Mouse (Mus musculus): ENCODE results near the gene Fam172a. TPM values are rescaled to one million over a fixed set of nuclear protein-coding genes. Genes with fewer than 3 reads are reported as not detected.

Fam172a gene
- polyA plus RNA-seq, 1 experiment: 5.3 TPM

DNA sequence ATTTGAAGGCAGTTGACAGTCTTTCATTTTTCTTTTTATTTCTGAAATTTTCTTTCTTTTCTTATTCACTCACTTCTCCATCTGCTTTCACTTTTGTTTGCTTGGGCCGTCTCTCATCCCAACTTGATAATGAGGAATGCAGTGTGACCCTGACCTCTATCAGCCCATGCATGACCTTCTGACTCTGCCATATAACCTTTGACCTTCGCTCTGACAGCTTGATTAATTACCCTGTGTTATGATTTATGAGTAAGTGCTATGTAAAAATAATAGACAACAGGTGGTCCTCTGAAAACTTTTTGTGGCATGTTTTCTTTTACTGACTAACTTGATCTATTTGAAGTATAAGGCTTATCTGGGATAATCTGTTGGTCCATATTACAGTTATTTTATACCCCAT lies 195.8 kb downstream of the Fam172a start:
- Histone ChIP-seq H3K27me3 (replicated peaks; ENCODE audit: control insufficient read depth, insufficient read depth, low read length) (no peaks in the 10 kb centered on the region), H3K4me3 (ENCODE audit: insufficient read depth, low read depth, low read length) (no peak overlapping the region), H3K4me1 (ENCODE audit: control insufficient read depth, insufficient read depth, low read length) (no peaks in the 10 kb centered on the region), H3K27ac (ENCODE audit: insufficient read depth, low read depth, low read length) (no peak overlapping the region), H3K36me3 (ENCODE audit: control insufficient read depth, insufficient read depth, low read length) (no peaks in the 10 kb centered on the region)
- TF ChIP-seq CTCF (conservative IDR thresholded peaks at IDR 0.05; ENCODE audit: insufficient read depth, insufficient read length, low read depth, low read length): no peak
- no peak for TF ChIP-seq POLR2A (IDR thresholded peaks at IDR 0.05; ENCODE audit: low read depth, low read length)
- no peak for DNase-seq
- WGBS: 58% methylated on average over 2 of the region's 2 CpGs

GRCm38 (mm10) chr13:77898066-77898796 lies 196.4 kb downstream of the Fam172a start:
- Histone ChIP-seq H3K27me3 (replicated peaks; ENCODE audit: control insufficient read depth, insufficient read depth, low read length) (no peaks in the 10 kb centered on the region), H3K4me1 (ENCODE audit: control insufficient read depth, insufficient read depth, low read length) (no peaks in the 10 kb centered on the region), H3K27ac (ENCODE audit: insufficient read depth, low read depth, low read length) (no peak overlapping the region), H3K4me3 (ENCODE audit: insufficient read depth, low read depth, low read length) (no peak overlapping the region), H3K36me3 (ENCODE audit: control insufficient read depth, insufficient read depth, low read length) (no peaks in the 10 kb centered on the region)
- WGBS: 57% methylated on average over 6 of the region's 6 CpGs
- TF ChIP-seq POLR2A (IDR thresholded peaks at IDR 0.05; ENCODE audit: low read depth, low read length) (no peak), CTCF (conservative IDR thresholded peaks at IDR 0.05; ENCODE audit: insufficient read depth, insufficient read length, low read depth, low read length) (no peak)
- DNase-seq: no peak

DNA sequence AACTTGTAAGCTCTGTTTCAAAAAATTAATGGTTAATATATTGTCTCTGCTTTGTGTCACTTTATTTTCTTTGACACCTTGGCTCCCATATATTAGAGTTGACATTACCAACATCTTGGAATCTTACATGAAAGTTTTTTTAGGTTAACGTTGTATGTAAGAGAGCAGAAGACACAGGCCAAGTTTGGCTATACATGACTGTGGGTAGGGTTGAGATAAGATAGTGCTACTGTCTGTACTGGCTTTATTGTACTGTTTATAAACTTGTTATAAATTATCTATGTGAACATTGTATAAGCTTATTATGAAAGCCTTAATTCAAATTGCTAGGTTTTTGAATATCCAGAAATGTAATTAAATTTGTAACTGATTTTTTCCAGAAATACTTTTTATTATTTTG lies 197.9 kb downstream of the Fam172a start:
- WGBS: 71% methylated on average over 1 of the region's 1 CpGs
- DNase-seq: no peak
- H3K27me3 ChIP-seq (replicated peaks; ENCODE audit: control insufficient read depth, insufficient read depth, low read length): no peaks in the 10 kb centered on the region
- no peaks in the 10 kb centered on the region for H3K4me1 ChIP-seq (ENCODE audit: control insufficient read depth, insufficient read depth, low read length)
- TF ChIP-seq POLR2A (IDR thresholded peaks at IDR 0.05; ENCODE audit: low read depth, low read length): no peak
- TF ChIP-seq CTCF (conservative IDR thresholded peaks at IDR 0.05; ENCODE audit: insufficient read depth, insufficient read length, low read depth, low read length): no peak
- H3K36me3 ChIP-seq (ENCODE audit: control insufficient read depth, insufficient read depth, low read length): no peaks in the 10 kb centered on the region
- H3K27ac ChIP-seq (ENCODE audit: insufficient read depth, low read depth, low read length): no peak overlapping the region
- H3K4me3 ChIP-seq (ENCODE audit: insufficient read depth, low read depth, low read length): no peak overlapping the region

DNA sequence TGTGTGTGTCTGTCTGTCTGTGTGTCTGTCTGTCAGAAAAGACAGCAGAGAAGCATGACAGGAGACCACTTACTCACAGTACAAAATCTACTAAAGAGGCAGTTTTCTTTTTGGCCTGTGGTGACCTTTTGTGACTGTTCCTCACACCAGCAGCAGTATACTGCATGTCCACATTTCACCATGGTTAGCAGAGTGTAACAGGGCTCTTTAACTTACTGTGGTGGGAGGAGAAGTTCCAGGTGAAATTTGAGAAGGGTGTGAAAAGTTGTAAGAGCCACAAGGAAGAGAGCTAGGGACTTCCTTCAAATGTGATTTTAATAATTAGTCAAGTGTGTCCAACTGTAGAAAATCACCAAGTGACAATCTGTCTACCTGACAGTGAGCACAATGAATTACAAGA lies 199.0 kb downstream of the Fam172a start:
- Histone ChIP-seq H3K36me3 (ENCODE audit: control insufficient read depth, insufficient read depth, low read length) (no peaks in the 10 kb centered on the region), H3K27me3 (replicated peaks; ENCODE audit: control insufficient read depth, insufficient read depth, low read length) (no peaks in the 10 kb centered on the region), H3K27ac (ENCODE audit: insufficient read depth, low read depth, low read length) (no peak overlapping the region), H3K4me3 (ENCODE audit: insufficient read depth, low read depth, low read length) (no peak overlapping the region), H3K4me1 (ENCODE audit: control insufficient read depth, insufficient read depth, low read length) (no peaks in the 10 kb centered on the region)
- DNase-seq: no peak
- no peak for TF ChIP-seq CTCF (conservative IDR thresholded peaks at IDR 0.05; ENCODE audit: insufficient read depth, insufficient read length, low read depth, low read length)
- no peak for TF ChIP-seq POLR2A (IDR thresholded peaks at IDR 0.05; ENCODE audit: low read depth, low read length)

DNA sequence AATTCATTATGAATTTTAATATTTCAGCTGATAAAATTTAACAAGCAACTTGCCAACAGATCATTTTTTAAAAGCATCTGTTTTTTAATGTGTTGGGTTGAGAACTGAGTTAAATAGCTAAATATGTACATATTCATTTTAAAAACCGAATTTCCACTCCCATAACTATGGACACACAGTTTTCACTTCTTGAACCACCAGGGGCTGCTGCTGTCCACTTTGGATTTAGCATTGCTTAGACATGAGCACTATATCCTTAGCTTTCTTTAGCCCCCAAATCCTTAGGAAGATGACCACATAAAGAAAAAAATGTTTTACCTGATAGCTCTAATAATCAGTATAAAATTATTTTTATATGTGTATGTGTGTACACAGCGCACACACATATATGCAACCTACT lies 207.4 kb downstream of the Fam172a start:
- no peaks in the 10 kb centered on the region for H3K4me1 ChIP-seq (ENCODE audit: control insufficient read depth, insufficient read depth, low read length)
- TF ChIP-seq CTCF (conservative IDR thresholded peaks at IDR 0.05; ENCODE audit: insufficient read depth, insufficient read length, low read depth, low read length): no peak
- no peak for TF ChIP-seq POLR2A (IDR thresholded peaks at IDR 0.05; ENCODE audit: low read depth, low read length)
- WGBS: 82% methylated on average over 2 of the region's 2 CpGs
- no peak overlapping the region for H3K4me3 ChIP-seq (ENCODE audit: insufficient read depth, low read depth, low read length)
- no peaks in the 10 kb centered on the region for H3K36me3 ChIP-seq (ENCODE audit: control insufficient read depth, insufficient read depth, low read length)
- H3K27me3 ChIP-seq (replicated peaks; ENCODE audit: control insufficient read depth, insufficient read depth, low read length): no peaks in the 10 kb centered on the region
- no peak for DNase-seq
- H3K27ac ChIP-seq (ENCODE audit: insufficient read depth, low read depth, low read length): no peak overlapping the region

GRCm38 (mm10) chr13:77922834-77923233 lies 221.0 kb downstream of the Fam172a start:
- 88% methylated on average over 2 of the region's 2 CpGs for WGBS
- no peaks in the 10 kb centered on the region for H3K4me1 ChIP-seq (ENCODE audit: control insufficient read depth, insufficient read depth, low read length)

DNA sequence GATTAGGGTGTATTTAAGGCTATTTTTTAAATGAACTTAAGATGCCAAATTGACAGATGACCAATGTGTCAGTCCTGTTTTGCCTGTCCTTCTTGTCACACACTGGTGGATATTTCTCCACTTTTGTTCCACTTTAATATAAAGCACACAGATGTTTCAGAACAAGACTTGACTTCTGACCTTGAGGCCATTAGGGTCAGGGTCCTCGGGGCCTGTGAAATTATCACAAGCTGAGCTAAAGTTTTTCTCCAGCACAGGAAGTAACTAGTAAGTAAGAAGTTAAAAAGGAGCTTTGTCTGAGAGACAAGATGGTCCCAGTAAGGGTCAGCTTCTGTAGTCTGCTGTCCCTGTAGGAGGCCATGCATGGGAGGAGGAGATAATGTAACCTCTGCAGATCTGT lies 255.8 kb downstream of the Fam172a start:
- Histone ChIP-seq H3K27ac (ENCODE audit: insufficient read depth, low read depth, low read length) (no peak overlapping the region), H3K4me3 (ENCODE audit: insufficient read depth, low read depth, low read length) (no peak overlapping the region), H3K36me3 (ENCODE audit: control insufficient read depth, insufficient read depth, low read length) (no peaks in the 10 kb centered on the region), H3K4me1 (ENCODE audit: control insufficient read depth, insufficient read depth, low read length) (no peaks in the 10 kb centered on the region), H3K27me3 (replicated peaks; ENCODE audit: control insufficient read depth, insufficient read depth, low read length) (no peaks in the 10 kb centered on the region)
- 26% methylated on average over 1 of the region's 1 CpGs for WGBS
- no peak for DNase-seq
- TF ChIP-seq POLR2A (IDR thresholded peaks at IDR 0.05; ENCODE audit: low read depth, low read length) (no peak), CTCF (conservative IDR thresholded peaks at IDR 0.05; ENCODE audit: insufficient read depth, insufficient read length, low read depth, low read length) (no peak)

More at GRCm38 (mm10) chr13:77922834-77923233, 221.0 kb downstream of the Fam172a start:
- no peaks in the 10 kb centered on the region for H3K36me3 ChIP-seq (ENCODE audit: control insufficient read depth, insufficient read depth, low read length)
- H3K4me3 ChIP-seq (ENCODE audit: insufficient read depth, low read depth, low read length): no peak overlapping the region
- DNase-seq: no peak
- no peak for TF ChIP-seq POLR2A (IDR thresholded peaks at IDR 0.05; ENCODE audit: low read depth, low read length)
- no peak for TF ChIP-seq CTCF (conservative IDR thresholded peaks at IDR 0.05; ENCODE audit: insufficient read depth, insufficient read length, low read depth, low read length)
- no peaks in the 10 kb centered on the region for H3K27me3 ChIP-seq (replicated peaks; ENCODE audit: control insufficient read depth, insufficient read depth, low read length)
- H3K27ac ChIP-seq (ENCODE audit: insufficient read depth, low read depth, low read length): no peak overlapping the region
